Mouse (Mus musculus): Measurements from ENCODE around the gene Auts2. TPM values are rescaled to one million over a fixed set of nuclear protein-coding genes. Genes with fewer than 3 reads are reported as not detected.
A peak's percentile ranks its signal among the peaks of the same experiment; 100 is the strongest.

Auts2 gene
- total and polyA plus RNA-seq, 3 experiments, result not detected

- TF ChIP-seq EP300 (IDR thresholded peaks at IDR 0.05; ENCODE audit: low read length) (no peak), RCOR1 (conservative IDR thresholded peaks at IDR 0.05; ENCODE audit: low read depth, low read length) (no peak)
Measured at GRCm38 (mm10) chr5:131431896-131432295, 1111.2 kb downstream of the Auts2 start (continued).

- Histone ChIP-seq H3K36me3 (replicated peaks in 1 of 2; ENCODE audit: control insufficient read depth in 1 of 2, insufficient read depth in 1 of 2, low read length in 1 of 2) (no peaks in the 10 kb centered on the region), H3K27ac (ENCODE audit: insufficient read depth, low read depth) (no peak overlapping the region), H3K9me3 (replicated peaks; ENCODE audit: low read length) (peaks cover 73% of the 10 kb centered on the region), H3K4me2 (ENCODE audit: insufficient read depth, low read depth, poor library complexity, severe bottlenecking) (no peak overlapping the region), H3K79me2 (replicated peaks; ENCODE audit: control insufficient read depth, extremely low read depth, insufficient read depth, poor library complexity, severe bottlenecking) (no peaks in the 10 kb centered on the region), H3K4me3 (replicated peaks in 1 of 3; ENCODE audit: low read depth in 2 of 3, low read length in 2 of 3, poor library complexity in 1 of 3) (no peak overlapping the region), H3K9ac (ENCODE audit: insufficient read depth, low read depth) (no peak overlapping the region), H3K27me3 (replicated peaks) (no peaks in the 10 kb centered on the region), H3K4me1 (ENCODE audit: control insufficient read depth in 1 of 2, insufficient read depth in 2 of 2) (no peaks in the 10 kb centered on the region)
- DNase-seq (ENCODE audit: extremely low read depth), result no peak
- peak in 1 of 2 experiments; percentile 26; a peak in 1 of 4 replicates for TF ChIP-seq CTCF (conservative IDR thresholded peaks at IDR 0.05 in 1 of 2, IDR thresholded peaks at IDR 0.05 in 1 of 2; ENCODE audit: low read depth in 2 of 2, low read length in 2 of 2)
- no peak for TF ChIP-seq MEF2A (IDR thresholded peaks at IDR 0.05; ENCODE audit: borderline replicate concordance, low read depth, low read length)
- in situ Hi-C loops (cut with MboI; ENCODE audit: low pct_ligation_motif_present, low pct_unique_long_range_greater_than_20kb, low sequenced_read_pairs) (loop anchor here (25.0 kb wide), 1 partner anchor 568 kb away; no protein-coding TSS in a partner anchor), dilution Hi-C loops (cut with MboI; ENCODE audit: extremely low pct_ligation_motif_present, extremely low pct_unique_long_range_greater_than_20kb, low sequenced_read_pairs) (no loop called here)
Measured at GRCm38 (mm10) chr5:131430109-131430508, 1113.0 kb downstream of the Auts2 start.

GRCm38 (mm10) chr5:131429563-131429962 lies 1113.6 kb downstream of the Auts2 start:
- H3K4me3 ChIP-seq (replicated peaks in 1 of 3; ENCODE audit: low read depth in 2 of 3, low read length in 2 of 3, poor library complexity in 1 of 3), result no peak overlapping the region
- no peaks in the 10 kb centered on the region for H3K27me3 ChIP-seq (replicated peaks)
- no peak overlapping the region for H3K4me2 ChIP-seq (ENCODE audit: insufficient read depth, low read depth, poor library complexity, severe bottlenecking)
- no peak for DNase-seq (ENCODE audit: extremely low read depth)
- peaks cover 74% of the 10 kb centered on the region for H3K9me3 ChIP-seq (replicated peaks; ENCODE audit: low read length)
- dilution Hi-C loops (cut with MboI; ENCODE audit: extremely low pct_ligation_motif_present, extremely low pct_unique_long_range_greater_than_20kb, low sequenced_read_pairs), result no loop called here
- in situ Hi-C loops (cut with MboI; ENCODE audit: low pct_ligation_motif_present, low pct_unique_long_range_greater_than_20kb, low sequenced_read_pairs), result loop anchor here (25.0 kb wide), 1 partner anchor 567 kb away; no protein-coding TSS in a partner anchor
- no peaks in the 10 kb centered on the region for H3K79me2 ChIP-seq (replicated peaks; ENCODE audit: control insufficient read depth, extremely low read depth, insufficient read depth, poor library complexity, severe bottlenecking)
- TF ChIP-seq MYC (IDR thresholded peaks at IDR 0.05; ENCODE audit: low read depth, low read length), result no peak
- TF ChIP-seq E2F4 (IDR thresholded peaks at IDR 0.05; ENCODE audit: insufficient replicate concordance, low read depth, low read length), result no peak
- TF ChIP-seq PAX5 (IDR thresholded peaks at IDR 0.05; ENCODE audit: low read length), result no peak
- TF ChIP-seq TBP (conservative IDR thresholded peaks at IDR 0.05; ENCODE audit: low read depth, low read length), result no peak
- TF ChIP-seq RCOR1 (conservative IDR thresholded peaks at IDR 0.05; ENCODE audit: low read depth, low read length), result no peak
- no peak for TF ChIP-seq ELF1 (IDR thresholded peaks at IDR 0.05; ENCODE audit: low read depth, low read length)
- TF ChIP-seq IRF4 (IDR thresholded peaks at IDR 0.05; ENCODE audit: low read depth, low read length), result no peak
- no peak for TF ChIP-seq HCFC1 (IDR thresholded peaks at IDR 0.05; ENCODE audit: low read depth, low read length)
- no peak for TF ChIP-seq GABPA (IDR thresholded peaks at IDR 0.05; ENCODE audit: insufficient replicate concordance, low read depth, low read length)
- no peak for TF ChIP-seq CTCF (conservative IDR thresholded peaks at IDR 0.05 in 1 of 2, IDR thresholded peaks at IDR 0.05 in 1 of 2; ENCODE audit: low read depth in 2 of 2, low read length in 2 of 2)
- no peak for TF ChIP-seq KAT2A (IDR thresholded peaks at IDR 0.05; ENCODE audit: insufficient replicate concordance, low read length)
- no peak for TF ChIP-seq SMC3 (IDR thresholded peaks at IDR 0.05; ENCODE audit: low read depth, low read length)
- no peak for TF ChIP-seq SIN3A (IDR thresholded peaks at IDR 0.05; ENCODE audit: low read length)
- TF ChIP-seq MAFK (IDR thresholded peaks at IDR 0.05; ENCODE audit: insufficient replicate concordance, low read length), result no peak
- no peak for TF ChIP-seq TCF12 (IDR thresholded peaks at IDR 0.05; ENCODE audit: low read depth, low read length)
- no peak for TF ChIP-seq ZC3H11A (IDR thresholded peaks at IDR 0.05; ENCODE audit: low read depth, low read length)
- no peaks in the 10 kb centered on the region for H3K36me3 ChIP-seq (replicated peaks in 1 of 2; ENCODE audit: control insufficient read depth in 1 of 2, insufficient read depth in 1 of 2, low read length in 1 of 2)
- H3K4me1 ChIP-seq (ENCODE audit: control insufficient read depth in 1 of 2, insufficient read depth in 2 of 2), result no peaks in the 10 kb centered on the region
- H3K27ac ChIP-seq (ENCODE audit: insufficient read depth, low read depth), result no peak overlapping the region
- no peak overlapping the region for H3K9ac ChIP-seq (ENCODE audit: insufficient read depth, low read depth)

Measured in CH12.LX (cell line).